ENCODE assay signal across 8 mouse cellular contexts in genomic region chr10:80611024-80611423, GRCm38 (mm10). TPM values are rescaled to one million over a fixed set of nuclear protein-coding genes. Genes with fewer than 3 reads are reported as not detected.
DNase-seq lines count a peak whose midpoint lies in the region; ATAC-seq lines count a peak whose summit lies in the region.

No protein-coding gene starts in this region.

- peaks cover 12% of the 10 kb centered on the region for H3K36me3 ChIP-seq in embryonic facial prominence, embryonic 11.5 days (replicated peaks; ENCODE audit: control insufficient read depth, insufficient read depth, low read depth, low read length)
- H3K36me3 ChIP-seq in liver, embryonic 11.5 days (ENCODE audit: control insufficient read depth, insufficient read depth, low read length) = peaks cover 52% of the 10 kb centered on the region
- H3K36me3 ChIP-seq in neural tube, embryonic 12.5 days = peaks cover 74% of the 10 kb centered on the region

- H3K9ac ChIP-seq in embryonic facial prominence, embryonic 11.5 days (replicated peaks; ENCODE audit: low read length) = no peak overlapping the region; the same call in 1 of the 2 replicates
- H3K9ac ChIP-seq in liver, embryonic 11.5 days (ENCODE audit: low read depth, low read length) = peak overlapping the region; percentile 1; the same call in 1 of the 2 replicates
- no peak overlapping the region for H3K9ac ChIP-seq in neural tube, embryonic 12.5 days

- H3K4me2 ChIP-seq in embryonic facial prominence, embryonic 11.5 days (ENCODE audit: low read depth, low read length) = no peak overlapping the region
- no peak overlapping the region for H3K4me2 ChIP-seq in liver, embryonic 11.5 days
- H3K4me2 ChIP-seq in neural tube, embryonic 12.5 days (replicated peaks) = no peak overlapping the region

- H3K27me3 ChIP-seq in embryonic facial prominence, embryonic 11.5 days (ENCODE audit: control insufficient read depth, insufficient read depth, low read length) = no peaks in the 10 kb centered on the region
- no peaks in the 10 kb centered on the region for H3K27me3 ChIP-seq in liver, embryonic 11.5 days (replicated peaks; ENCODE audit: control insufficient read depth, insufficient read depth, low read length)
- H3K27me3 ChIP-seq in neural tube, embryonic 12.5 days (replicated peaks) = no peaks in the 10 kb centered on the region

- H3K9me3 ChIP-seq in embryonic facial prominence, embryonic 11.5 days (replicated peaks; ENCODE audit: control insufficient read depth, low read length) = no peaks in the 10 kb centered on the region
- no peaks in the 10 kb centered on the region for H3K9me3 ChIP-seq in liver, embryonic 11.5 days (ENCODE audit: control insufficient read depth, low read length)
- no peaks in the 10 kb centered on the region for H3K9me3 ChIP-seq in neural tube, embryonic 12.5 days

- peak; percentile 50 for DNase-seq in cerebellum, adult 11 months
- DNase-seq in right cerebral cortex, postnatal 14 days = peak; percentile 47
- no peak for DNase-seq in right cerebral cortex, postnatal 25 days
- DNase-seq in embryonic facial prominence, embryonic 11.5 days (ENCODE audit: low spot score) = peak; percentile 63
- DNase-seq in liver, embryonic 11.5 days (ENCODE audit: low spot score) = no peak
- DNase-seq in ovary, postnatal 14 days (ENCODE audit: low spot score) = no peak

- WGBS in embryonic facial prominence, embryonic 11.5 days = 75% methylated on average over 4 of the region's 4 CpGs
- WGBS in liver, embryonic 11.5 days = 51% methylated on average over 4 of the region's 4 CpGs
- WGBS in neural tube, embryonic 12.5 days = 81% methylated on average over 4 of the region's 4 CpGs

- H3K4me1 ChIP-seq in embryonic facial prominence, embryonic 11.5 days (ENCODE audit: control insufficient read depth, insufficient read depth, low read length) = no peaks in the 10 kb centered on the region
- peaks cover 5% of the 10 kb centered on the region; the same call in 1 of the 2 replicates for H3K4me1 ChIP-seq in liver, embryonic 11.5 days (replicated peaks; ENCODE audit: control insufficient read depth, insufficient read depth, low read length)
- no peaks in the 10 kb centered on the region for H3K4me1 ChIP-seq in neural tube, embryonic 12.5 days

- 0 out of 2 replicates have a peak overlapping the region, but pooled peaks have one; percentile 11 for H3K27ac ChIP-seq in embryonic facial prominence, embryonic 11.5 days (replicated peaks; ENCODE audit: low read depth, low read length)
- H3K27ac ChIP-seq in liver, embryonic 11.5 days (ENCODE audit: low read depth, low read length) = no peak overlapping the region
- no peak overlapping the region for H3K27ac ChIP-seq in neural tube, embryonic 12.5 days

- ATAC-seq in cerebellum, adult (ENCODE audit: insufficient number of reproducible peaks, low FRiP score, low TSS enrichment) = no peak
- no peak for ATAC-seq in embryonic facial prominence, embryonic 11.5 days (replicated peaks; ENCODE audit: insufficient number of reproducible peaks, low FRiP score, low TSS enrichment, low read depth)
- peak; percentile 60; the same call in 1 of the 2 replicates for ATAC-seq in liver, embryonic 11.5 days (replicated peaks; ENCODE audit: low FRiP score)
- peak; percentile 48; the same call in 1 of the 2 replicates for ATAC-seq in neural tube, embryonic 12.5 days (ENCODE audit: low FRiP score, low read depth)

- no peak overlapping the region for H3K4me3 ChIP-seq in embryonic facial prominence, embryonic 11.5 days (ENCODE audit: low read depth, low read length)
- H3K4me3 ChIP-seq in liver, embryonic 11.5 days (ENCODE audit: low read depth, low read length) = no peak overlapping the region
- no peak overlapping the region for H3K4me3 ChIP-seq in neural tube, embryonic 12.5 days

RNA-seq across cellular contexts. Expression of gene Gm49322, which starts 5.2 kb away (rescaled TPM):
- polyA plus RNA-seq in embryonic facial prominence, embryonic 11.5 days (2014; fragmentation: Nextera tagmentation; extraction: Ambion mirVana) = 1.4 and 1.5 TPM in 2 replicates
- 3.6 TPM in 2 replicates for polyA plus RNA-seq in liver, embryonic 11.5 days (2014; fragmentation: Nextera tagmentation; extraction: Ambion mirVana)
- polyA plus RNA-seq in neural tube, embryonic 12.5 days (2016; fragmentation: Nextera tagmentation; extraction: Ambion mirVana) = 3.6 and 6.0 TPM in 2 replicates

RNA-seq across cellular contexts. Expression of gene Adat3, which starts 8.3 kb away (rescaled TPM):
- polyA plus RNA-seq in embryonic facial prominence, embryonic 11.5 days (2014; fragmentation: Nextera tagmentation; extraction: Ambion mirVana) = 5.7 and 5.8 TPM in 2 replicates
- polyA plus RNA-seq in liver, embryonic 11.5 days (2014; fragmentation: Nextera tagmentation; extraction: Ambion mirVana) = 9.7 TPM in 2 replicates
- 5.4 and 6.7 TPM in 2 replicates for polyA plus RNA-seq in neural tube, embryonic 12.5 days (2016; fragmentation: Nextera tagmentation; extraction: Ambion mirVana)

RNA-seq across cellular contexts. Expression of gene Scamp4, which starts 8.4 kb away (rescaled TPM):
- polyA plus RNA-seq in embryonic facial prominence, embryonic 11.5 days (2014; fragmentation: Nextera tagmentation; extraction: Ambion mirVana) = 62.4 and 64.9 TPM in 2 replicates
- polyA plus RNA-seq in liver, embryonic 11.5 days (2014; fragmentation: Nextera tagmentation; extraction: Ambion mirVana) = 93.9 and 94.3 TPM in 2 replicates
- polyA plus RNA-seq in neural tube, embryonic 12.5 days (2016; fragmentation: Nextera tagmentation; extraction: Ambion mirVana) = 60.8 and 63.9 TPM in 2 replicates

RNA-seq across cellular contexts. Expression of gene Csnk1g2, which starts 11.6 kb away (rescaled TPM):
- 93.4 and 97.9 TPM in 2 replicates for polyA plus RNA-seq in embryonic facial prominence, embryonic 11.5 days (2014; fragmentation: Nextera tagmentation; extraction: Ambion mirVana)
- 92.3 and 96.1 TPM in 2 replicates for polyA plus RNA-seq in liver, embryonic 11.5 days (2014; fragmentation: Nextera tagmentation; extraction: Ambion mirVana)
- 173 and 192 TPM in 2 replicates for polyA plus RNA-seq in neural tube, embryonic 12.5 days (2016; fragmentation: Nextera tagmentation; extraction: Ambion mirVana)

RNA-seq across cellular contexts. Expression of gene Abhd17a, which starts 20.9 kb away (rescaled TPM):
- 94.8 and 111 TPM in 2 replicates for polyA plus RNA-seq in embryonic facial prominence, embryonic 11.5 days (2014; fragmentation: Nextera tagmentation; extraction: Ambion mirVana)
- 89.7 and 96.5 TPM in 2 replicates for polyA plus RNA-seq in liver, embryonic 11.5 days (2014; fragmentation: Nextera tagmentation; extraction: Ambion mirVana)
- polyA plus RNA-seq in neural tube, embryonic 12.5 days (2016; fragmentation: Nextera tagmentation; extraction: Ambion mirVana) = 126 and 127 TPM in 2 replicates

Comparison
In these comparisons a context has a peak if more than half of its experiments do, and no peak if none do; other contexts are left out.
1. DNase-seq: peak in cerebellum, adult 11 months (single experiment), right cerebral cortex, postnatal 14 days (single experiment) and embryonic facial prominence, embryonic 11.5 days (single experiment); none in right cerebral cortex, postnatal 25 days (single experiment), liver, embryonic 11.5 days (single experiment) and ovary, postnatal 14 days (single experiment).
2. ATAC-seq: peak in liver, embryonic 11.5 days (single experiment) and neural tube, embryonic 12.5 days (single experiment); none in cerebellum, adult (single experiment) and embryonic facial prominence, embryonic 11.5 days (single experiment).